Mouse (Mus musculus) MEL (cell line): ENCODE data around the gene Tmem185a. TPM values are rescaled to one million over a fixed set of nuclear protein-coding genes. Genes with fewer than 3 reads are reported as not detected.
"Not testable (repeated sequence)": the region's sequence is repeated elsewhere in the genome, so short reads cannot be mapped to it uniquely, and the experiment has no call there.

ENCODE experiments used
- DNase-seq: peaks from one replicate; pipeline ENCODE4 v3.0.0; 2011; ENCODE audit warnings: low read depth, low spot score
- H3K27ac ChIP-seq: 2 replicates; pipeline ENCODE4 v1.5.1; 2012; ENCODE audit warnings: low read depth, mild to moderate bottlenecking, control low read depth, low read length, moderate library complexity; ENCODE audit not compliant: control insufficient read depth
- H3K27me3 ChIP-seq, 2 experiments: fragments of 150-350 bp in 1 of 2; sonication (generic) in 1 of 2; 2 replicates each; pipeline ENCODE4 v1.6.1; 2012; ENCODE audit warnings: low read length in 2 of 2, mild to moderate bottlenecking in 2 of 2, improper control_type of control experiment in 1 of 2, moderate library complexity in 1 of 2; ENCODE audit not compliant: insufficient read depth in 2 of 2, control insufficient read depth in 1 of 2
- H3K36me3 ChIP-seq, 2 experiments: 2 replicates each; pipeline ENCODE4 v1.6.1; 2012 to 2014; ENCODE audit warnings: low read length in 2 of 2, improper control_type of control experiment in 1 of 2, inconsistent platforms in 1 of 2, mild to moderate bottlenecking in 1 of 2; ENCODE audit not compliant: insufficient read depth in 2 of 2, control insufficient read depth in 1 of 2
- H3K4me1 ChIP-seq, 2 experiments: fragments of 150-350 bp in 1 of 2; sonication (generic) in 1 of 2; 2 replicates each; pipeline ENCODE4 v1.6.1; 2012; ENCODE audit warnings: low read length in 2 of 2, improper control_type of control experiment in 1 of 2, mild to moderate bottlenecking in 1 of 2; ENCODE audit not compliant: insufficient read depth in 2 of 2, control insufficient read depth in 1 of 2
- H3K4me3 ChIP-seq, 2 experiments: fragments of 150-350 bp in 1 of 2; sonication (generic) in 1 of 2; 2 replicates each; pipeline ENCODE4 v1.5.1; 2012; ENCODE audit warnings: low read depth in 2 of 2, low read length in 2 of 2, mild to moderate bottlenecking in 2 of 2, moderate library complexity in 2 of 2, control low read depth in 1 of 2, improper control_type of control experiment in 1 of 2; ENCODE audit not compliant: control insufficient read depth in 1 of 2, insufficient read depth in 1 of 2
- H3K79me2 ChIP-seq: 2 replicates; pipeline ENCODE4 v1.6.1; 2012; ENCODE audit warnings: mild to moderate bottlenecking, low read length, moderate library complexity; ENCODE audit not compliant: control insufficient read depth, poor library complexity, insufficient read depth
- H3K9ac ChIP-seq: 2 replicates; pipeline ENCODE4 v1.6.1; 2012; ENCODE audit warnings: low read depth, mild to moderate bottlenecking, control low read depth, low read length, moderate library complexity; ENCODE audit not compliant: control insufficient read depth, poor library complexity, severe bottlenecking
- H3K9me3 ChIP-seq: fragments of 150-350 bp; sonication (generic); replicated peaks from 2 replicates; pipeline ENCODE4 v1.6.1; 2012; ENCODE audit warnings: mild to moderate bottlenecking, low read length, improper control_type of control experiment, moderate library complexity; ENCODE audit not compliant: insufficient read depth
- CHD2 ChIP-seq: IDR thresholded peaks from 2 replicates; pipeline ENCODE4 v1.6.1; 2011; ENCODE audit warnings: low read length, improper control_type of control experiment
- GABPA ChIP-seq: IDR thresholded peaks from 2 replicates; pipeline ENCODE4 v1.6.1; 2012; ENCODE audit warnings: low read depth, mild to moderate bottlenecking, inconsistent platforms, low read length, improper control_type of control experiment, moderate library complexity
- HCFC1 ChIP-seq: IDR thresholded peaks from 2 replicates; pipeline ENCODE4 v1.6.1; 2012; ENCODE audit warnings: low read depth, mild to moderate bottlenecking, inconsistent platforms, low read length, improper control_type of control experiment, moderate library complexity
- KAT2A ChIP-seq: conservative IDR thresholded peaks from 2 replicates; pipeline ENCODE4 v1.6.1; 2012; ENCODE audit warnings: low read depth, low read length, improper control_type of control experiment, inconsistent platforms
- MAZ ChIP-seq: IDR thresholded peaks from 2 replicates; pipeline ENCODE4 v1.6.1; 2012; ENCODE audit warnings: low read depth, mild to moderate bottlenecking, inconsistent platforms, low read length, improper control_type of control experiment
- MEF2A ChIP-seq: IDR thresholded peaks from 2 replicates; pipeline ENCODE4 v1.6.1; 2014; ENCODE audit warnings: low read depth, mild to moderate bottlenecking, inconsistent platforms, low read length, improper control_type of control experiment; ENCODE audit not compliant: poor library complexity, insufficient replicate concordance, severe bottlenecking; ENCODE audit errors: extremely low read depth
- MXI1 ChIP-seq: IDR thresholded peaks from 2 replicates; pipeline ENCODE4 v1.6.1; 2011; ENCODE audit warnings: mild to moderate bottlenecking, low read depth, low read length, improper control_type of control experiment
- SMC3 ChIP-seq: IDR thresholded peaks from 2 replicates; pipeline ENCODE4 v1.6.1; 2011; ENCODE audit warnings: low read depth, low read length, improper control_type of control experiment
- TCF12 ChIP-seq: IDR thresholded peaks from 2 replicates; pipeline ENCODE4 v1.6.1; 2014; ENCODE audit warnings: low read depth, mild to moderate bottlenecking, inconsistent platforms, low read length, improper control_type of control experiment, moderate library complexity
- USF1 ChIP-seq: IDR thresholded peaks from 2 replicates; pipeline ENCODE4 v1.6.1; 2014; ENCODE audit warnings: low read depth, mild to moderate bottlenecking, inconsistent platforms, low read length, improper control_type of control experiment, moderate library complexity
- ZC3H11A ChIP-seq: IDR thresholded peaks from 2 replicates; pipeline ENCODE4 v1.6.1; 2012; ENCODE audit warnings: low read depth, mild to moderate bottlenecking, inconsistent platforms, low read length, improper control_type of control experiment
- ZNF384 ChIP-seq: IDR thresholded peaks from 2 replicates; pipeline ENCODE4 v1.6.1; 2012; ENCODE audit warnings: low read depth, mild to moderate bottlenecking, inconsistent platforms, low read length, improper control_type of control experiment
- polyA plus RNA-seq, 2 experiments: library from polyadenylated mRNA; stranded (reverse) in 1 of 2; unstranded in 1 of 2; fragments of >175 nt in 1 of 2; fragments of >200 nt in 1 of 2; gene quantifications; 2 replicates each; pipeline versions ENCODE4 v1.2.1 to v1.2.4; 2012; ENCODE audit warnings: low replicate concordance in 2 of 2, low read depth in 1 of 2; ENCODE audit not compliant: insufficient read length in 2 of 2, insufficient read depth in 1 of 2, missing spikeins in 1 of 2
- total RNA-seq: library from RNA; depleted of rRNA; stranded (reverse); fragments of 300-350 nt; gene quantifications from 2 replicates; pipeline ENCODE4 v1.2.3, GENCODE M21; 2012; rRNA removed

Tmem185a gene
- total and polyA plus RNA-seq, 3 experiments: 17.6 to 20.3 TPM; not detected in 1

DNA sequence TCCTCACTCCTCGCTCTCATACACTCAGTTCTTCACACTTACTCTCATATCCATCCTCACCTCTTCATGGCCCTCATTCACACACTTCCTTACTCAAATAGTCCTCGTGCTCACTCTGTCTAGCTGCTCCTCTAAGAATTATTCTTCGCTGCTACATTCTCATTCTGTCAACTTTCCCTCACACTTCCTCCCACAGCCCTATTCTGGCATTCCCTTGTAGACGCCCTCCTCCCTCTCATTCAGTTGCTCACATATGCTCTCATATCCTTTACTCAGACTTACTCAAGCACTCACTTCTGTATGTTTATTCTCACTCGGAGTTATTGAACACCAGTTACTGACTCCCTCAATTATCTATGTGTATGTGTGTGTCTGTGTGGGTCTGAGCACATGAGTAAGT is 13.4 kb downstream of the Tmem185a start:
- Histone ChIP-seq H3K4me1 (no peaks in the 10 kb centered on the region), H3K27ac (no peak overlapping the region)
- TF ChIP-seq HCFC1 (no peak), SMC3 (no peak), ZC3H11A (no peak), USF1 (no peak), MEF2A (no peak), KAT2A (no peak), GABPA (no peak), ZNF384 (no peak), MAZ (no peak), TCF12 (no peak), MXI1 (no peak), CHD2 (no peak)
- TF ChIP-seq, all 39 proteins: peak for 0
- Histone ChIP-seq H3K9ac (no peak overlapping the region), H3K9me3 (no peaks in the 10 kb centered on the region), H3K79me2 (no peaks in the 10 kb centered on the region), H3K4me3 (no peak overlapping the region), H3K36me3 (no peaks in the 10 kb centered on the region), H3K27me3 (no peaks in the 10 kb centered on the region)
- no peak for DNase-seq

DNA sequence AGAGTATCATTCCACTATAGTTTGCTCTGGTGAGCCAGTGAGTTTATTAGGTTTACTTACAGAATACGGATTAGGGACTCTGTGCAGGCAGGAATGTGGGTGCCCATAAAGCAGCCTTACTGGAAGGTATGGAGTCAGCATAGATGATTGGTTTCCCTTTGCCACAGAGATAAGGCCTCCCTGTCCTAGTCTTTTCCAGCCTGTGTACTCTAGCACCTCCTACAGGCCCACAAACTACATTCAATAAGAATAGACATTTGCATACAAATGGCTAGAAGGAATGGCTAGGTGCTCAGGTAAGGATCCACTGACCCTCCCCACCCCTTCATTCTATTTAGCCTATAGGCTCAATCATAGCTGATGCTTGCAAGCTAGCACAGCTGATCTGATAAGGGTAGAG is 24.6 kb downstream of the Tmem185a start:
- H3K9ac ChIP-seq, H3K79me2 ChIP-seq, H3K9me3 ChIP-seq, DNase-seq, H3K27ac ChIP-seq, H3K27me3 ChIP-seq, H3K36me3 ChIP-seq, H3K4me1 ChIP-seq, H3K4me3 ChIP-seq: not testable (repeated sequence)

GRCm38 (mm10) chrX:70425473-70425872 is 51.5 kb downstream of the Tmem185a start:
- not testable (repeated sequence) for H3K36me3 ChIP-seq, H3K27me3 ChIP-seq, H3K27ac ChIP-seq, H3K4me3 ChIP-seq, DNase-seq, H3K79me2 ChIP-seq, H3K4me1 ChIP-seq, H3K9ac ChIP-seq, H3K9me3 ChIP-seq

Other genes starting within 250 kb of the Tmem185a start
- gene Ids, start 112.1 kb downstream of the Tmem185a start, total RNA-seq: 2.9 and 3.1 TPM in 2 replicates
- 1 to 10 TPM in 1 of 2 experiments, not detected in 1; 8.1 TPM for gene Ids, start 112.1 kb downstream of the Tmem185a start, polyA plus RNA-seq
- 7.5 and 9.2 TPM in 2 replicates for gene 1110012L19Rik, start 91.3 kb downstream of the Tmem185a start, total RNA-seq
- gene 1110012L19Rik, start 91.3 kb downstream of the Tmem185a start, polyA plus RNA-seq: 10 to 100 TPM in 1 of 2 experiments, not detected in 1; 10.4 TPM